Mouse (Mus musculus): Measurements from ENCODE around the gene Asic4. TPM values are rescaled to one million over a fixed set of nuclear protein-coding genes. Genes with fewer than 3 reads are reported as not detected.
A peak's percentile ranks its signal among the peaks of the same experiment; 100 is the strongest.

The Asic4 gene
- polyA plus RNA-seq, 1 experiment = not detected

GRCm38 (mm10) chr1:75510154-75510553, 59.9 kb downstream of the Asic4 start:
- H3K9me3 ChIP-seq (ENCODE audit: control insufficient read depth, low read length) = no peaks in the 10 kb centered on the region; the same call in 1 of the 2 replicates
- H3K4me1 ChIP-seq (ENCODE audit: control insufficient read depth) = peaks cover 2% of the 10 kb centered on the region; the same call in 1 of the 2 replicates
- H3K36me3 ChIP-seq (ENCODE audit: control insufficient read depth) = no peaks in the 10 kb centered on the region
- H3K4me3 ChIP-seq (replicated peaks) = no peak overlapping the region
- H3K27me3 ChIP-seq (ENCODE audit: control insufficient read depth) = peaks cover 30% of the 10 kb centered on the region
- TF ChIP-seq TAL1 (IDR thresholded peaks at IDR 0.05; ENCODE audit: low read length) (no peak), GATA1 (IDR thresholded peaks at IDR 0.05; ENCODE audit: low read length) (no peak)

- Histone ChIP-seq H3K36me3 (ENCODE audit: control insufficient read depth) (no peaks in the 10 kb centered on the region), H3K9me3 (ENCODE audit: control insufficient read depth, low read length) (no peaks in the 10 kb centered on the region), H3K4me1 (ENCODE audit: control insufficient read depth) (no peaks in the 10 kb centered on the region), H3K4me3 (replicated peaks) (no peak overlapping the region), H3K27me3 (ENCODE audit: control insufficient read depth) (peaks cover 16% of the 10 kb centered on the region)
- no peak for TF ChIP-seq GATA1 (IDR thresholded peaks at IDR 0.05; ENCODE audit: low read length)
- TF ChIP-seq TAL1 (IDR thresholded peaks at IDR 0.05; ENCODE audit: low read length) = no peak
These were observed 61.4 kb downstream of the Asic4 start for GRCm38 (mm10) chr1:75511437-75512210.

- Histone ChIP-seq H3K27me3 (ENCODE audit: control insufficient read depth) (peaks cover 7% of the 10 kb centered on the region), H3K9me3 (ENCODE audit: control insufficient read depth, low read length) (no peaks in the 10 kb centered on the region), H3K4me3 (replicated peaks) (no peak overlapping the region), H3K4me1 (ENCODE audit: control insufficient read depth) (no peaks in the 10 kb centered on the region), H3K36me3 (ENCODE audit: control insufficient read depth) (no peaks in the 10 kb centered on the region)
- TF ChIP-seq TAL1 (IDR thresholded peaks at IDR 0.05; ENCODE audit: low read length) (no peak), GATA1 (IDR thresholded peaks at IDR 0.05; ENCODE audit: low read length) (no peak)
These were observed 62.3 kb downstream of the Asic4 start for GRCm38 (mm10) chr1:75512550-75512949.

GRCm38 (mm10) chr1:75516703-75517380, 66.6 kb downstream of the Asic4 start:
- H3K36me3 ChIP-seq (ENCODE audit: control insufficient read depth) = no peaks in the 10 kb centered on the region
- H3K4me1 ChIP-seq (ENCODE audit: control insufficient read depth) = peaks cover 13% of the 10 kb centered on the region
- H3K4me3 ChIP-seq (replicated peaks) = no peak overlapping the region
- H3K9me3 ChIP-seq (ENCODE audit: control insufficient read depth, low read length) = no peaks in the 10 kb centered on the region
- TF ChIP-seq GATA1 (IDR thresholded peaks at IDR 0.05; ENCODE audit: low read length) = no peak
- TF ChIP-seq TAL1 (IDR thresholded peaks at IDR 0.05; ENCODE audit: low read length) = no peak
- H3K27me3 ChIP-seq (ENCODE audit: control insufficient read depth) = no peaks in the 10 kb centered on the region

DNA sequence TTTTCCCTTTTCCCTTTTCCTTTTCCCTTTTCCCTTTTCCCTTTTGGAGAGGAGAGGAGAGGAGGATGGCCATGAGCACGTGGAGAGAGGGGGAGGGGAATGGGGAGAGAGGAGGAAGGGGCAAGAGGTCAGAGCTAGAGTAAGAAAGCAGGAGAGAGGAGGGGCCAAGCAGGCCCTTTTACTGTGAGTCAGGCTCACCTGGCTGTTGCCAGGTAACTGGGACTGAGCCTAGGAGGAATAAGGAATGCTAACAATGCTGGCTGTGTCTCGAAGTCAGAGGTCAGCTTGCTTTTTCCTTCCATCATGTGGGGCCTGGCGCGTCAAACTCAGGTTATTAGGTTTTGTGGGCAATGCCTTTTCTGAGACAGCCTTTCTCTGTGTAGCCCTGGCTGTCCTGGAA, 67.7 kb downstream of the Asic4 start:
- TF ChIP-seq TAL1 (IDR thresholded peaks at IDR 0.05; ENCODE audit: low read length) = no peak
- TF ChIP-seq GATA1 (IDR thresholded peaks at IDR 0.05; ENCODE audit: low read length) = no peak
- H3K36me3 ChIP-seq (ENCODE audit: control insufficient read depth) = no peaks in the 10 kb centered on the region
- peaks cover 22% of the 10 kb centered on the region for H3K4me1 ChIP-seq (ENCODE audit: control insufficient read depth)
- H3K4me3 ChIP-seq (replicated peaks) = no peak overlapping the region
- H3K9me3 ChIP-seq (ENCODE audit: control insufficient read depth, low read length) = no peaks in the 10 kb centered on the region
- H3K27me3 ChIP-seq (ENCODE audit: control insufficient read depth) = no peaks in the 10 kb centered on the region

GRCm38 (mm10) chr1:75518427-75518826, 68.2 kb downstream of the Asic4 start:
- Histone ChIP-seq H3K9me3 (ENCODE audit: control insufficient read depth, low read length) (no peaks in the 10 kb centered on the region), H3K4me1 (ENCODE audit: control insufficient read depth) (peaks cover 22% of the 10 kb centered on the region), H3K27me3 (ENCODE audit: control insufficient read depth) (no peaks in the 10 kb centered on the region), H3K36me3 (ENCODE audit: control insufficient read depth) (no peaks in the 10 kb centered on the region), H3K4me3 (replicated peaks) (no peak overlapping the region)
- no peak for TF ChIP-seq GATA1 (IDR thresholded peaks at IDR 0.05; ENCODE audit: low read length)
- TF ChIP-seq TAL1 (IDR thresholded peaks at IDR 0.05; ENCODE audit: low read length) = no peak

DNA sequence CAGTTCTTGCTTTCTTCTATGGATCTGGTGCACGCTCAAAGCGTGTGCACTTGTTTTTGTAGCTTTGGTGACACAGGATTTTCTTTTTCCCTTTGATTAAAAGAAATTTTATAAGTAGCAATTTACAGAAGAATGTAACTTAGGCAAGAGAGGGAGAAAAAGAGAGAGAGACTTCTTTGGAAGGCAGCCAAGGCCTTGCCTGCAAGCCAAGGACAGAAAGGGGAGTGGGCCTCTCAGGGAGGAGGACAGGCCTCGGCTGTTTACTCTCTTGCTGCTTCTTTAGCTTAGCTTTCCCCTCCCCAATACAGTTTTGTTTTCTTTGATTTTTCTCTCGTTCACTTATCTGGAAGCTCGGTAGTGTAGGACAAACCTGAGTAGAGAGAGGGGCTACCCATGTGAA, 69.3 kb downstream of the Asic4 start:
- Histone ChIP-seq H3K36me3 (ENCODE audit: control insufficient read depth) (peaks cover under 1% of the 10 kb centered on the region; the same call in 1 of the 2 replicates), H3K27me3 (ENCODE audit: control insufficient read depth) (no peaks in the 10 kb centered on the region), H3K9me3 (ENCODE audit: control insufficient read depth, low read length) (no peaks in the 10 kb centered on the region), H3K4me3 (replicated peaks) (no peak overlapping the region), H3K4me1 (ENCODE audit: control insufficient read depth) (peaks cover 23% of the 10 kb centered on the region)
- TF ChIP-seq TAL1 (IDR thresholded peaks at IDR 0.05; ENCODE audit: low read length) (no peak), GATA1 (IDR thresholded peaks at IDR 0.05; ENCODE audit: low read length) (no peak)

DNA sequence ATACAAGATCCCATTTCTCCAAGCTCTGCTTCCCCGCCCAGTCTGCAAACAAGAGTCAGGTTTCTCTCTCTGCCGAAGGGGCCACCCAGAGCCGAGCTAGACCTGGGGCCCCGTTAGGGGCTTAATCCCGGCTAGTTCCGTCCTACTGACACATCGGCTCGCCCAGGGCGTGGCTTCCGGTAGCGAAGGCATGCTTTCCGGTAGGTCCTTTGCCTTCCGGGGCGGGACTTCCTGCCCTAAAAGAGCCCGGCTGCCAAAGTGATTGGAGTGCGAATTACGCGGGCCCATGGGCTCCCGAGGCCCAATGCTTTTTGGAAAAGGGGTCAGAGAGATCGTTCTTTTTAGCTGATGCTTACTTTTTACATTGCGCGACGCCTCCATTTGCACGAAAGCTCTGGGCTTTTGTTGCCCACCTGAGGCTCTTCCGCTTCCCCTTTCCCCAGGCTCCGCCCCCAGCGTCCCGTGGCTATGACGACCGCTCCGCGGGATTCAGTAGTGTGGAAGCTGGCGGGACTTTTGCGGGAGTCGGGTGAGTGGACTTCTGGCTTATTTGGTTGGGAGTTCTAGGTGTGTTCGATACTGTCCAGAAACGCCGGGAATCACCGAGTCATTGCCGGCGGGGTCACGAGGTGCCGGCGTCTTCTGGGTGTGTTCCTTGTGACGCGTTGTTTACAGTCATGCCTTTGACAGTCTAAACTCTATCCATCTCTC, 71.2 kb downstream of the Asic4 start, which contains the start of gene Stk11ip:
Stk11ip (plus strand) TSS at position 209 of the 711 bp plus-strand sequence.
- no peaks in the 10 kb centered on the region for H3K9me3 ChIP-seq (ENCODE audit: control insufficient read depth, low read length)
- H3K27me3 ChIP-seq (ENCODE audit: control insufficient read depth) = no peaks in the 10 kb centered on the region
- TF ChIP-seq GATA1 (IDR thresholded peaks at IDR 0.05; ENCODE audit: low read length) (no peak), TAL1 (IDR thresholded peaks at IDR 0.05; ENCODE audit: low read length) (no peak)
- peaks cover 24% of the 10 kb centered on the region for H3K4me1 ChIP-seq (ENCODE audit: control insufficient read depth)
- peak within 1 kb of the TSS; percentile 86 for H3K4me3 ChIP-seq (replicated peaks)
- peaks cover 15% of the 10 kb centered on the region for H3K36me3 ChIP-seq (ENCODE audit: control insufficient read depth)

Other genes with a start within 250 kb of the Asic4 start
- 0.02 and 0.62 TPM in 2 replicates for gene Glb1l, start 239.6 kb upstream of the Asic4 start, polyA plus RNA-seq (2012)
- gene Stk16, start 239.6 kb upstream of the Asic4 start, polyA plus RNA-seq (2012) = 13.2 and 18.8 TPM in 2 replicates
- 5.9 and 9.5 TPM in 2 replicates for gene Tuba4a, start 230.6 kb upstream of the Asic4 start, polyA plus RNA-seq (2012)
- gene A630095N17Rik, start 218.3 kb upstream of the Asic4 start, polyA plus RNA-seq (2012) = not detected in 2 replicates
- gene Dnajb2, start 214.0 kb upstream of the Asic4 start, polyA plus RNA-seq (2012) = 24.2 and 27.6 TPM in 2 replicates
- gene Ptprn, start 185.9 kb upstream of the Asic4 start, polyA plus RNA-seq (2012) = not detected in 2 replicates
- not detected in 2 replicates for gene Resp18, start 172.0 kb upstream of the Asic4 start, polyA plus RNA-seq (2012)
- gene Dnpep, start 132.4 kb upstream of the Asic4 start, polyA plus RNA-seq (2012) = 3.7 and 4.8 TPM in 2 replicates
- gene Des, start 90.1 kb upstream of the Asic4 start, polyA plus RNA-seq (2012) = 0.03 and 0.12 TPM in 2 replicates
- gene Speg, start 75.1 kb upstream of the Asic4 start, polyA plus RNA-seq (2012) = 0.10 and 0.18 TPM in 2 replicates
- gene Gmppa, start 14.5 kb upstream of the Asic4 start, polyA plus RNA-seq (2012) = 11.6 and 12.7 TPM in 2 replicates
- 0.26 and 0.30 TPM in 2 replicates for gene Chpf, start 28.9 kb downstream of the Asic4 start, polyA plus RNA-seq (2012)
- gene Tmem198, start 29.1 kb downstream of the Asic4 start, polyA plus RNA-seq (2012) = 0.04 and 0.13 TPM in 2 replicates
- gene Obsl1, start 56.0 kb downstream of the Asic4 start, polyA plus RNA-seq (2012) = 0.12 and 0.15 TPM in 2 replicates
- not detected in 2 replicates for gene Inha, start 56.6 kb downstream of the Asic4 start, polyA plus RNA-seq (2012)
- gene Stk11ip, start 71.1 kb downstream of the Asic4 start, polyA plus RNA-seq (2012) = 3.3 and 5.1 TPM in 2 replicates
- gene Slc4a3, start 95.8 kb downstream of the Asic4 start, polyA plus RNA-seq (2012) = 0.01 TPM in 1 of 2 replicates, not detected in the other

All from erythroblast, embryonic 14.5 days (primary cell).